Mouse (Mus musculus) gastrocnemius, postnatal 25 days (tissue): ENCODE measurements around the gene Tef. TPM values are rescaled to one million over a fixed set of nuclear protein-coding genes. Genes with fewer than 3 reads are reported as not detected.
A peak's percentile ranks its signal among the peaks of the same experiment; 100 is the strongest.

Experiments
- DNase-seq: peaks from one replicate; pipeline ENCODE4 v3.0.0; 2022
- total RNA-seq, 2 experiments: library from RNA; stranded (reverse); gene quantifications; 1 replicate in 1 of 2; 2 replicates in 1 of 2; pipeline ENCODE4 v1.2.3; 2021

Gene Tef
- total RNA-seq, 2 experiments from 2014 or later: 113 to 168 TPM

GRCm38 (mm10) chr15:81849104-81849503 lies 46.9 kb downstream of the Tef start:
- DNase-seq: peak; percentile 77

- no peak for DNase-seq
Observed at GRCm38 (mm10) chr15:81850718-81851117, 48.5 kb downstream of the Tef start.

DNA sequence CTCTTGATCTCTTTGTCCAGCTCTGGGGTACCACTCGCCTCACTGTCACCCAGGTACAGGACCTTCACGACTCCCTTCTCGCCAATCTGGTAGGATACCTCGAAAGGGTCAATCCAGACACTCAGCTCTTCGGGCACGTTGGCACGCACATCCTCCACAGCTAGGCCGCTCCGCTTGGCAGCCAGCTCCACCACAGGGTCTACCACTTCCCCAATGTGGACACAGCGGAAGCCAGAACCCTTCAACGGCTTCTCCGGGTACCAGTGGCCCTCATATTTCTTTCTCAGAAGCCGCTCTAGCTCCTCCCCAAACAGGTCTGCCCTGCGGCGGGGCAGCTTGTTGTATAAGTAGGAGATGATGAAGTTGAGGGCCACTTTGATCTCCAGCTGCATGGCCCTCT lies 49.2 kb downstream of the Tef start:
- no peak for DNase-seq

- DNase-seq: no peak
Observed at GRCm38 (mm10) chr15:81852411-81853000, 50.3 kb downstream of the Tef start.

DNA sequence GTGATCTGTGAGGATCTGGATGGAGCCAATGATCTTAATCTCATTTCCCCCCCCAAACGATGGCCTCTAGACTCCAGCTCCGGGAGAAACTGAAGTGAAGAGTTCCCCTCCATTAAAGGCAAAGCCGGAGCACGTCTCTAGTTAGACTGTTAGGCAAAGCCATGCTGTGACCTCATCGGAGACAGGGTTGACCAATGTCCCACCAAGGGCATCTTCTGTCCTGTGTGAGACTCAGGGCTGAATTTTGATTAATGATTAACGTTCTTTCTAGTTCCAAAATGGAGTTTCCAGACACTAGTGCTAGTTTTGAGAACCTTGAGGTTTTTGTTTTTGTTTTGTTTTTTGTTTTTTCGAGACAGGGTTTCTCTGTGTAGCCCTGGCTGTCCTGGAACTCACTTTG lies 50.9 kb downstream of the Tef start:
- no peak for DNase-seq

DNA sequence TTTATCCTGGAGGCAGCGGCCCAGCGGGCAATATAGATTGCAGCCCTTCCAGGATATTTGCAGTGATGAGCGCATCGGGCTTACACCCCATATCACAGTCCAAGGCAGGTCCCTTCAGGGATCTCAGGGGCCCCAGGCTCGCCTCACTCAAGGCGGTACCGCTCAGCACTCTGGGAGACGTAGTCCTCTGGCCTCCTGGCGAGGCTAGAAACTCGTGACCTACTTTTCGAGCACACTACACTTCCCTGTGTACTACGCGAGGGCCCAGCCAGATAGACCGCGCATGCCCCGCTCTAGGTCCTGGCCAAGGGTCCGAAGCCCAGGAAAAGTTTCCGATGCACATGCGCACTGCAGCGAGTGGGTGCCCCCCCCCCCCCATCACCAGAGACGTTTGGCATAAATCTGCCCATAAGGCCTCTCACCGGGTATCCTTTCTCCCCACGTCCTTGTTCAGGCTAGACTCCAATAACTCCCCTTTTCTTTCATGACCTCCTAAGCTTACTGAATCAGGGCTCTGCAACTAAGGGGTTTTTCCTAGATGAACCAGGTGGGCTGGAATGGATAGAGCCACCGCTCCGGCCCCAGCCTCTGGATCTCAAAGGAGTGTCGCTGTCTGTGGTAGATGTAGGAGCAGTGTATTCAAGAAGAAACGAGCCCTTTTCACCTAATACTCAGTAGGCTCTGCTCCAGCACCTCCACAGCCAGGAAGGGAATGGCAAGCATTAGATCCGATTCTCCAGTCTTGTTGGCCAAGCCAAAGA lies 54.0 kb downstream of the Tef start:
- peak; percentile 89 for DNase-seq

GRCm38 (mm10) chr15:81856938-81857723 lies 54.9 kb downstream of the Tef start:
- no peak for DNase-seq

DNA sequence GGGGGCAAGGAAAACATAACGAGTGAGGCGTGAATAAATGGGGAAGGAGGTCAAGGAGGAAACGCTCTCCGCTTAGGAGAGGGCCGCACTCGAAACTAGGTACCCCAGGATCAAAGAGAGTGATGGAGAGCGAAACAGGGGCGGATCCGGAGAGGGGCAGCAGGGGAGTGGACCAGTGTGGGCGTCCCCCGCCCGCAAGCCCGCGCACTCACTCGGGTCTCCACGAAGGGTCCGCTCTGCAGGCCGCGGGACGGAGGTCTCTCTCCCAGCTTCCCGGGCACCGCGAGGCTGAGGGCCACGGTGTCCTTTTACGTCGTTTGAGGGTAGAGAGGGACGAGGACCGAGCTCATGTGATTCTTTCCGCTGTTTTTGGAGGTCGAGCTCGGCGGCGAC lies 55.5 kb downstream of the Tef start:
- DNase-seq: no peak

DNA sequence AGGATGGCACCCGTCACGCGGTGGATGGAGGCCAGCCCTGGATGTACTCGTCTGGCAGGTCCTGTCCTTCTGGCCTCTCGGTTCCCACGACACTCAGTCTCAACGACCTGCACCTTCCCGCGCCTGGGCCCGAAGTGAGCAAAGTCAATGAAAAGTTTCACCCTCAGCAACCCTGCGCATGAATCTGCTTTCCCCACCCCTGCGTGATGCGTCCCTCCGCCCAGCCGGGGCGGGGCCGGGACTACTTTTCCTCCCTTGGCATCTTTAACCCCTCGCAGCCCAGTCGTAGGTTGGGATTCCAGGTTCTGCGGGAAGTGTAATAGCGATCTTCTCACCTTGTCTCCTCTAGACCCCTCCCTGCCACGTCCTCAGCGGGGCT lies 55.9 kb downstream of the Tef start:
- peak; percentile 93 for DNase-seq

GRCm38 (mm10) chr15:81858517-81859329 lies 56.5 kb downstream of the Tef start, which contains the start of gene Tob2:
Gene Tob2 (minus strand): TSS chr15:81858796.
- DNase-seq: peak; percentile 68

DNA sequence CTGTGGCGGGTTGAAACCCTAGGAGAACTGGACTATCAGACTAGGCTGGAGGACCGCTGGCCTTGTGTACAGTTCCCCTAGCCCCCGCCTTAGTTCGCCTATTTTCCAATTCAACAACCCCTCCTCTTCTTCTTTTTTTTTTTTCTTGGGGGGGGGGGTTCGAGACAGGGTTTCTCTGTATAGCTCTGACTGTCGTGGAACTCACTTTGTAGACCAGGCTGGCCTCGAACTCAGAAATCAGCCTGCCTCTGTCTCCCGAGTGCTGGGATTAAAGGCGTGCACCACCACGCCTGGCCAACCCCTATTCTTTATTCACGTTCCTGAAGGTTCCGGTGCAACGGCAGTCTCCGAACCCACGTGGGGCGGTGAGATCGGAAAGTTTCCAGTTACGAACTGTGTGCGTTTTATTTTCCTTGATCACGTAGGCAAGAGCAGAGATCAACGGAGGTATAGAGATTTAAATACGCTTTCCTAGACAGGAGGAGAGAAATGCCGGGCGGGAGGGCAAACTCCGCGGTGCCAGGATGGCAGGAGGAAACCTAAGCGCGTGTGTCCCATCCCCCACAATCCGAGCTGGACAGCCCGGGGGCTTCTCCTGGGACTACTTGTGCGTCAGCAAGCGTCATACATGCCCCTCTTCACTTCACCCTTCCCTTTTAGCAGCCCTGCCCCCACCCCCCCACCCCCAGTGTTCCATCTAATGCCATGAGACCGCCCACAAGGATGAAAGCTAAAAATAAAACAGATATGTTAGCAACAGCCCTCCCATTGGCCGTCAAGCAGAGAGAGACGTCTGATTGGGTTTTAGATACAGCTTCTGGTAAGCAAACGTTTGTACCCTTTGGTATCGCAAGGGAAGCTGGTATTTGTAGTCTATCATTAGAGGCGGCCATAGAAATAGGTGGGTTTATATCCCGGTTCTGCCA lies 57.4 kb downstream of the Tef start:
- peak; percentile 88 for DNase-seq

DNA sequence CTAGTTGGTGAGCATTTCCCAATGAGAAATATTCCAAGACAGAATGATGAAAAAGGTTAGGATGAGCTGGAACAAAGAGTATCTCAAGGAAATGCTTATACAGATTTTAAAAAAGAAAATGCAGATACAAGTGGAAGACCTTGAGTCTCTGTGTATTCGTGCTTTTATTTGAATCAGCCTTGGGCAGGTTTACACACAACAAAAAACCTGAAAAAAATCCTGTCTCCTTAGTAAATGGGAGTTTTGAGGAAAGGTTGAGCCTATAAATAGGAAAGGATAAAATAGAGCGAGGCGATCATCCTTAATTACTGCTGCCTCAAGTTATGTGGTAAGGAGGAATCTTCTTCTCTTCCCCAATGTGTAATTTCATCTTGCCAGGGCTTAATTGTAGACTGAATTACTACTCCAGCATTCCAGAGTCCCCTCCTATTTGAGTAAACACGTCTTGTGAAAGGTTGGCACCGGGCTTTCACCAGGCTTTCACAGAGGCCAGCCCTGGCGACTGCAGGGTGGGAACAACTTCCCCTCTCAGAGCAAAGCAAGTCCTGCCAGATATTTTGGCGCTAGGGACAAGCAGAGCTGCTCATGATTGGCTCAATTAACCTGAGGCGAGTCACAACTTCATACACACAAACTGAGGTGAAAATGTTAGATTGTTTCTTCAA lies 58.4 kb downstream of the Tef start:
- no peak for DNase-seq

DNA sequence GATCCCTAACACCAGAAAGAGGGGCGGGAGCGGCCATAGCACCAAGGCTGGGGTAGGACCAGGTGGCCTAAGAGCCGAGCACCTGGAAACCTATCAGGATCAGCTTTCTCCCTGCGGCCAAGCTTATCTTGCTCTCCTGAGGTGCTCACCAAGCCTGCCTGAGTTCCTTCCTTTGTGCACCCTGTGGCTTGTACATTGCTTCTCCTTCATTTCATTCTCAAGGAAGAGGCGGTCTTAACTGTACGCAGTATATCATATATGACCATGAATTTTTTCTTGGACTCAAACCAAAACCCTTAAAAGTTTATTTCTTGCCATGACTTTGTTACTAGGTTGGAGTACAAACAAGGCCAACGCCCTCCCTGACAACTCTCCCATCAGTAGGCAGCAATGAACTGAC lies 62.0 kb downstream of the Tef start:
- no peak for DNase-seq

GRCm38 (mm10) chr15:81869985-81870384 lies 67.8 kb downstream of the Tef start:
- no peak for DNase-seq

DNA sequence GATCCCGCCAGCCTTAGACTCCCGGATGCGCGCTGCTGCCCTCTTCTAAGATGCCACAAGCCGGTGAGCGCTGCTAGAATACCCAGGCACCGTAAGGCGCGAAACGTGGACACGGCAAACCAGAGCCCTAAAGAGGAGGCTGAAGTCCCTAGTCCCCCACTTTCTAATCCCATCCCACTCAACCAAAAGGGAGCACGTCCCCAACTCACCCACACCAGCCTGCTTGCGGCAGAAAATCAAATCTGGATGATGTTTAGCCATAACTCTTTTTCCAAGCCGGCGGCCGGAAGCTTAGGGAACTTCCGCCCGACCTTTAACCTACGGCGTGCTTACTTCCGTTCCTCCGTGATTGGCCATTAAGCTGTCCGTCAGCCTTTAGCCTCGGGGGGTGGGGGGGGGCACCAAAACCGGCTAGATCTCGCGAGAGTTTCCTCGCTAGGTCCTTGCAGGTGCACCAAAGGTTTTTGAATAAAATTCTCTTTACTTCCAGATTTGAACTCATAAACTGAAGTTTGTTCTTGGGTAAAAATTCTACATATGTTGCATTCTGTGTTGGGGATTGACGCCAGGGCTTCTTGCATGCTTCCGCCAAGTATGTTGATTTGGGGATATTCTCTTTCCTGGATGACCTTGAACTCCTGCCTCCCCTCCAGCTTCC lies 69.5 kb downstream of the Tef start, which contains the start of gene Phf5a:
TSS of gene Phf5a (minus strand) at position 308 of the 658 bp plus-strand sequence.
- peak; percentile 81 for DNase-seq

DNA sequence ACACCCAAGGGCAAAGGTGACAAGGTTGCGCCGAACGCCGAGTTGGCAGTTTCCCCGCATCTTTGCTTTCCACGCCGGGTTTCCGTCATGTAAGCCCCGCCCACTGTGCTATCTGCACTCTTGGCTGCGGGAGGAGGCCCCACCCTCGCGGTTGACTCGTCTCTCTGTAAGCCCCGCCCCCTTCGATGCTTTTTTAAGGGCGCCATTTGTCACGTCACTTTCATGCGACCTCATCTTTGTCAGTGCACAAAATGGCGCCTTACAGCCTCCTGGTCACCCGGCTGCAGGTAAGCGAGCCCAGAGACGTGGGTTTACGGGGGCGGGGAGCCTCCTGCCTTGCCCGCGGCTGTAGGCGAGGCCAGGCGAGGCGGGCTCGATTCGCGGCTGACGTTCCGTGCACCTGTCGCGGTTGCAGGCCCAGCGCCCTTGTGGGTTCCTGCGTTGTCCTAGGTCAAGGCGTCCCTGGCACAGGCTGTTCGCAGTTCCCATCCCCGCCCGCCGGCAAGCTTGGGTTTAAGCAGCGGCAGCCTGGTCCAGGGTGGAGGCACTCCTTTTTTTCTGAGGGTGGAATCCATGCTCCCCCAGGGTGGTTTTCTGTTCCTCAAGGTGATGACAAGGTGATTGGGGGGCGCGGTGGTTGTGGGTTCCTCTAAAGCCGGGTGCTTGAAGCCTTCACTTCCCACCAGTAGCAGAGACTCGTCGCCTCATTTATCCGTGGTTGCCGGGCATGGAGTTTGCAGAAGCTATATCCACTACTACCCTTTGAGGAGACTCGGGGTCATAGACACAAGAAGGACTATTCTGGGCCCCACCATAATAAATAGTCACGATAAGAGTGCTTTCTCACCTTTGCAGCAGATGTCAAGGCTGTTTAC lies 70.3 kb downstream of the Tef start, which contains the start of gene Aco2:
TSS of gene Aco2 (plus strand) at position 48 of the 875 bp plus-strand sequence.
- DNase-seq: peak; percentile 98
